Mouse (Mus musculus): ENCODE results near the gene Zfp219.

Gene Zfp219

GRCm38 (mm10) chr14:52018248-52019050 lies 2.1 kb downstream of the Zfp219 start:
- DNase-seq, result peak in 1 of 2 experiments; percentile 42

DNA sequence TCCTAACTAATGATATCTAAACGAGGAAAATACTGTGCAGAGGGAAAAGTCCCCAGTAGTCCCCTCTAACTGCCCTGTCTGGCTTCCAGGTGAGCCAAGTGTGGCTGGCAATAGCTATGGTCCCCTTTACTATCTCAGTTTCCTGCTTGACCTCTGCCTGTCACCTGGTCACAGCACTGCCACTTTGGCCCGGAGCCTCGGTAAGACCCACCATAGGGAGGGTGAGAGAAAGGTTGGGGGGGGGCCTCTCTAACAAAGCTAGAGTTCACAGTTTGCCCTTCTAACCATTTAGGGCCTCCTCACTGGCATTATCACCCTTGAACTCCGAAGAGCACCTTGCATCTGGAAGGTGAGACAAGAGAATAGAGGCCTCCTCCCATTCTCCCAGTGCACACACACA lies 2.9 kb downstream of the Zfp219 start:
- DNase-seq, result peak in 1 of 2 experiments; percentile 38

DNA sequence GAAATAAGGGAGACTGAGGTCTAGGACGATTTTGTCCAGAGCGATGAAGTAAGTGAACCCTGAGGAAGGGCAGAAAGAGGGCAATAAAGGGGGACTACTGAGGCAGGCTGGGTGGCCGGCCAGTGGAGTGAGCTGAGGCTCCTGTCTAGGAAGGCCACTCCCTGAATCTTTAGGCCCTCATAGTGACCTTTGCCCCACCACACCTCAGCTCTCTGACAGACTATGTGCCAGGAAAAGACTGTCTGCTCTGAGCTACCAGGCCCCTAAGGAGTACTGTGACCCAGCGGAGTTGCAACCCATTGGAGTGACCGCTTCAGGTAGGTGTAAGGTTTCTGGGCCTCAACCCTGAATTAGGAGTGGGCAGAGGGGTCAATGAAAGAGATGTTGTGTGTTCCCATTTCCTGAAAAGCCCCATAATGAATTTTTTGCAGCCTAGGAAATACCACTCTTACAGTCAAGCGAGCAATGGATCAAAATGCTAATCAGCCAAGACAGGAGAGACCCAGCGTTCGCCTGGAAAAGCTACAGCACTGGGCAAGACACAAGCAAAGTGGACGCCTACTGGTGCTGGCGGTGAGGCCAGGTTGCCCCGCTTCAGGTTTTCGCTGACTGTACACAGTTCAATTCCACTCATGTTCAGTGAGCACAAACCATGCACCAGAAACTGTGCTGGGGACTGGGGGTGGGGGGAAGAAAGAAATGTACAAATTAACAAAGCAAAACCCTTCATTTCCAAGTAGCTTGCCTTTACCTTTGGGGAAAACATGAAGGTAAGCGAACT lies 3.7 kb downstream of the Zfp219 start:
- peak in 1 of 2 experiments; percentile 75 for DNase-seq

GRCm38 (mm10) chr14:52015445-52016100 lies 5.0 kb downstream of the Zfp219 start, which contains the start of gene Tmem253:
Gene Tmem253, plus strand, starts transcription at chr14:52015658.
- no peak for DNase-seq

- peak; percentile 65 to 80 for DNase-seq
Observed at GRCm38 (mm10) chr14:52014761-52015311, 5.7 kb downstream of the Zfp219 start.

- peak in 1 of 2 experiments; percentile 39 for DNase-seq
Observed at GRCm38 (mm10) chr14:52014271-52014760, 6.2 kb downstream of the Zfp219 start.

DNA sequence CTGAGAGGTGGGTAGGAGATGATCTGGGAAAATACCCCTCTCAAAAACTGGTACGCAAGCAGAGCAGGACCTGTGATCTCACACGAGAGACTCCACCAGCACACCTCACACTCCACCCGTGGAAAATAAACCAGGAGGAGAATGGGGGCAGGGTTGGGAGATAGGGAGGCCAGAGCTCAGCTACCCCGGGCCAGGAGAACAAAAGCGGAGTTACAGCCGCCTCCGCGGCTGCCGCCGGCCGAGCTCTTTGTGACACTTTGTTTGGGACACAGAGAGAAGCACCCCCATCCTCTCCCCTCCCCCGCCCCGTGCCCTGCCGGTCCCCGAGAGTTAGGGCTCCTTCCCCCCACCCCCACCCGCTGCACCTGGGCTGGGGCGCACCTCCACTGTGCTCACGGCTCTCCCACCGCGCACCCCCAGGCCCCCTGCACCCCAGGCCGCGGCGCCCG lies 6.7 kb downstream of the Zfp219 start:
- DNase-seq, result peak in 1 of 2 experiments; percentile 64

GRCm38 (mm10) chr14:52013021-52013610 lies 7.4 kb downstream of the Zfp219 start:
- no peak for DNase-seq

GRCm38 (mm10) chr14:52012553-52012952 lies 8.0 kb downstream of the Zfp219 start:
- DNase-seq, result no peak

DNA sequence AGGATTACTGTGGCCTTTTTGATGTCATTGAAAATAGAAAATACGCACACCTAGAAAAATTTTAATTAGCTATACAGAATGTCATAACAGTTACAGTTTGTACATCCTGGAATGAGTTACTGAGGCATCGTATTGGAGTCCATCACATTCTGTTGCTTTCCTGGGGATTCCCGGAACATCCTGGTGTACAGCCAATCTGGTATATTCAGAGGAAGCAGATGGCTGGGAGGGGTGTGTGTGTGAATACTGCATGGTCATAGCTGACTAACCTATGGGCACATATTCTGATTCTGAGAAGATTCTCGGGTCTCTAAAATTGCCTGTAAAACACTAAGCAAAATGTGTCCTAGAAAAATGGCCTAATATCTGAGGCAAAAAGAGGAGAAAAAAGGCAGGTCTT lies 8.4 kb downstream of the Zfp219 start:
- no peak for DNase-seq

DNA sequence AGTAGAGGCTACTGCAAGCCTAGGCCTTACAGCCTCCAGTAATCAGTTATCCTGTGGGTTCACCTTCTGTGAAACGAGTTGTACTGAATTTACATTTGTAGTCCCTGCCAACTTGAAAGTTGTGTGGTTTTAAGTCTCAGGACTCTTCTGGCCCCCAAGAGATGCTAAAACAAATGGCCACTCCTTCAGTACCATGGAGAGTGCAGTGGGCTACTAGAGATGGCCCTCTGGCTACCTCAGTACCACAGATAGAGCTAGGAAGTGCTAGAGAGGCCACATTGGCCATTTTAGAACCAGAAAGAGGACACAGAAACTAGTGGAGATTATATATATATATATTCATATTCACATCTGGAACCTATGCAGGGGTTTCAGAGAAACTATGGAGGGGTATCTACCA lies 8.8 kb downstream of the Zfp219 start:
- DNase-seq, result no peak

DNA sequence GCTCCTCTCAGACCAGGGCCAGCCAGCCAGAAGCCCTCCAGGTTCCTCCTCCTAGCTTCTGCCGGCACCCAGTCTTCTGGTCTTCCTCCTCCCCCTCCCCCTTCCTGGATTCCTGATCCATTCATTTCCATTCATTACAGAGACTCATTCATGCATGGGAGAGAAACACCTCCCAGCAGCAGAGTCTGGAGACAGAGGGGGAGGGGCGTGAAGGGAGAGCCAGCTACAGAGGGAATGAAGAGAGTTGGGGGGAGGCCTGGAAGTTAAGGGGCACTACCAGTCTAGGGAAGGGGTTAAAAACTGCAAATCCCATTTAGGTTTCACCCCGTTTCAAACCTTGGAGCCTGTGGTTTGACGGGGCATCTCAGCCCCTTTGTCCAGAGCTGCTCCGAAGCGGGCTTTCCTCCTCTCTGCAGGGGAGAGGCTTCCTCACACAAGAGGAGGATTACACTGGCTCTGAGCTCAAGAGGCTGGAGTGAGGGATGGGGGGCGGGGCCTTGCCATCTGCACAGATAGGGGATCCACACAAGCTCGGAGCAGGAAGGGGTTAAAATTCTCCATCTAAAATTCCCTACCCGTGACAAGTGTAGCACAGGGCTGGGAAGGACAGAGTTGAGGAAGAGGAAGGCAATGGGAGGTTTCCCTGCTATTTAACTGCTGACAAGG lies 10.0 kb downstream of the Zfp219 start:
- peak; percentile 80 to 85 for DNase-seq

- DNase-seq, result no peak
Observed at GRCm38 (mm10) chr14:52009841-52010240, 10.7 kb downstream of the Zfp219 start.

GRCm38 (mm10) chr14:52009361-52009760 lies 11.2 kb downstream of the Zfp219 start:
- no peak for DNase-seq

DNA sequence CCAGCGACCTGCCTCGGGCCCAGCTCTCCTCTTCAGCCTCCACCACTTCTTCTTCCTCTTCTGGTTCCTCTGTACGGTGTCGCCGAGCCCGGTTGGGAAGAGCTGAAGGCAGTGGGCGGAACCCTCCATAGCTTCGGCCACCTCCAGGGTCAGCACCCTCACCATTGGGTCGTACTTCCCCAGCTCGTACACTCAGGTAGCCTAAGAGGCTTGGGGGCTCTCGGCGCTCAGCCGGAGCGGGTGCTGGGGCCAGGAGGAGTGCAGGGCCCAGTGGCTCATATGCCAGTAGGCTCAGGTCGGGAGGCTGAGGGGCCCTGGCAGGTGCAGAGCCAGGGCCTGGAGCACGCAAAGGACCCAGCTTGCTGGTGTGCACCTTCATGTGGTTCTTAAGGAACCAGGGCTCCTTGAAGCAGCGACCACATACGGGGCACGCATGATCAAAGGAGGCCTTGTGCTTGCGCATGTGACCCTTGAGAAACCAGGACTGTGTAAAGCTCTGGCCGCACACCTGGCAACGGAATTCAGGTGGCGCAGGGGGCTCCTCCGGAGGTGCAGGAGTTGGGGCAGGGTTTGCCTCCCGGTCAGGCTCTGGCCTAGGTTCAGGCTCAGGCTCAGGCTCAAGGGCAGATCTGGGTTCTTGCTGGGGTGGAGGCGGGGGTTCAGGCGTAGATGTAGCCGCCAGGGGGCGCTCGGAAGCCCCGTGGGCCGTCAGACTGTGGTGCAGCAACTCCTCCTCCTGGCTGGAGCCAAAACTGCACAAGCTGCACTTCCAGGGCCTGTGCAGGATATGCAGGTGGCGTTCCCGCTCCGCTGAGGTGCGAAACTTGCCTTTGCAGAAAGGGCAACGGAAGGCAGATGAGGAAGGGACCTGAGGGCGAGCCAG lies 12.0 kb downstream of the Zfp219 start:
- DNase-seq, result peak; percentile 92 to 94

- DNase-seq, result peak in 1 of 2 experiments; percentile 43
Observed at GRCm38 (mm10) chr14:52006771-52007170, 13.8 kb downstream of the Zfp219 start.

- peak in 1 of 2 experiments; percentile 41 for DNase-seq
Observed at GRCm38 (mm10) chr14:52006241-52006640, 14.3 kb downstream of the Zfp219 start.

DNA sequence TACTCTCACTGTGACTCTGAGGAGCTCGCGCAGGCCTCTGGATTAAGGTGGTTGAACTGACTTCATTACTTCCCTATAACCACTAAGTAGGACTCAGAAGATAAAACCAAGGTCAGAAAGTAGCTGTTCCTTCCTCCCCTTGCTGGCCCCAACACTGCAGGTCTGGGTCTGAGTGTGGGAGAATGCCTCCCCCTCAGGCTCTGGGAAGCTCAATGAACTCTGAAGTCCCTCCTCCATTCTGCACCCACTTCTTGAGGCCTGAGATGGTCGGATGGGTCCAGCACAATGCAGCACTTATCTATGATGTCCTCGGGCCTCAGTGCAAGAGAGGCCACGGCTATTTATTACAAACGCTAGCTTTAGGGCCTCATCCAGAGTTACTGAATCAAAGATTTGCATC lies 14.9 kb downstream of the Zfp219 start:
- DNase-seq, result no peak

DNA sequence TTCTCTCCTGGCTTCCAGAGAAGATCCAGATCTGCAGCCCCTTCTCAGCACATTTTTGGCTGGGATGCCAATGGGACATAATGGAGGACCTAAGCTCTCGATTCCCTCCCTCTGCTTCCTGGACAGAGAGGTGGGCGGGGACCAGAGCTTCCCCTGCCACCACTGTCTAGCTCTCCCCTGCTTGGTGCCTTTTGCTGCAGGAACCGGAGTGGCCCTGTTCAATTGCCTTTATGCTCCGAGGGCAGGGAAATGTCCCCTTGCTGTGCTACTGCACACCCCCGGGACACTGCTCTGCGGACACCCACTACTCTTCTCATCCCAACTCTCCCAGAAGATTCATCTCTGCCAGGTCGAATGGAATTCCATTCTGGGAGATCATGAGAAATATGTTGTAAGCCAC lies 15.4 kb downstream of the Zfp219 start:
- DNase-seq, result no peak

DNA sequence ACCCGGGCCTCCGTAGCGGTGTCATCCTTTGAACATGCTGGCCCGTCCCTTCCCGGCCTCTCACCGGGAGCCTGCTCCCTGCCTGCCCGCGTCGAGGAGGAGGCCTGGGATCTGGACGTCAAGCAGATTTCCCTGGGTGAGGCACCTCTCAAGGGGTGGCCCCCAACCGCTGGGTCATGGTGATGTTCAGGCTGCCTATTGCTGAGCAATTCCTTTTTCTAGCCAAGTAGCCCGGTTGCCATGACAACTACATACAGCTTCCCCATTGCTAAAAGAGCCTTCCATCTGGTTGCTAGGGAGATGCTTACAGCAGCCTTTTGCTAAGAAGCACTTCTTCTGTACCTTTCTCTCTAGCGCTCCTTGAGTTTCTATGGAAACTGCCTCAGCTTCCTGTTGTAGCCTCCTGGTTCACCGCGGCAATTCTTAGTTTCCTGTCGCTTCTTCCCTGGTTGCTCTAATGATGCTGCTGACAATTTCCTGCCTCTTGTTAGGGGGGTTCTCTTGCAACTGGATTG lies 16.5 kb downstream of the Zfp219 start:
- DNase-seq, result no peak

Data from kidney, postnatal 25 days (tissue).